Mouse (Mus musculus) mouse embryonic stem cell (cell line): ENCODE results near the gene Zfhx3.

Experiments used
- in situ Hi-C, 2 experiments: fragments of 300-500 bp; cut with MboI; formaldehyde crosslinking; loops; 1 replicate in 1 of 2; 3 replicates in 1 of 2; pipeline ENCODE4 v1.14.3; 2019 to 2020; ENCODE audit warnings: low sequenced_read_pairs in 2 of 2, low pct_unique_long_range_greater_than_20kb in 1 of 2, mixed read lengths in 1 of 2; ENCODE audit not compliant: unreplicated experiment in 1 of 2

The Zfhx3 gene

DNA sequence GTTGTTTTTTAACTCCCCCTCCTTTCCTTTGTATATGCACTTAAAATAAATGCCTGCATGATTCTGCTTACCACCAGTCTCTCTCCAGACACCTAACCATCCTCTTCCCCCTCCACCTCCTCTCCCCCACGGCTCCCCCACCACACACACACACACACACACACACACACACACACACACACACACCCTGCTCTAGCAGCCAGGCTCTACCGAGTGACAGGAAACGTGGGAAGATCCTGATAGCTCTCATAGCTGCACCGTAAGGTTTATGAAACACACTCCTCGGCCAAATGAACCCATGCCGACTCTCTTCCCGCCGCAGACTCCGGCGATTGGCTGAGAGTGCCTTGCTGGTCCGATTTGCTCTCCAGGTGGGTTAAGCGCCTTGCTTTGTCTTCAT is 339.5 kb downstream of the Zfhx3 start:
- in situ Hi-C loops = no loop called here

DNA sequence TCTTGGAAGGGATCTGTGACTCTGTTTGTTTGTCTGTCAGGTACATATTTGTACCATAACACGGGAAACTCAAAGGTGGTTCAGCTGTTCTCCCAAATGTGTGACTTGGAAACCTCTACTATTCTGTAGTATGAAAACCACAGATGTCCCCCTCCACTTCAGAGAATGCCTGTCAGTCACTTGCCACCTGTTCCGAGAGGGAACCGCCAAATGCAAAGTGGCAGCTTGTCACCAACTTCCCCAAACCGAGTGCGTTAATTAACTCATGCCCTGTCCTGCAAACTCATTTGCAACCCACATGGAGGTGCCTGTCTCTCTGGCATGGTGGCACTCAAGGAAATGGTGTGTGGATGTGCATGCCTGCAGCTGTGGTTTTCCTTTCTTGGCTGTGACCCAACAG is 343.7 kb downstream of the Zfhx3 start:
- in situ Hi-C loops = no loop called here

DNA sequence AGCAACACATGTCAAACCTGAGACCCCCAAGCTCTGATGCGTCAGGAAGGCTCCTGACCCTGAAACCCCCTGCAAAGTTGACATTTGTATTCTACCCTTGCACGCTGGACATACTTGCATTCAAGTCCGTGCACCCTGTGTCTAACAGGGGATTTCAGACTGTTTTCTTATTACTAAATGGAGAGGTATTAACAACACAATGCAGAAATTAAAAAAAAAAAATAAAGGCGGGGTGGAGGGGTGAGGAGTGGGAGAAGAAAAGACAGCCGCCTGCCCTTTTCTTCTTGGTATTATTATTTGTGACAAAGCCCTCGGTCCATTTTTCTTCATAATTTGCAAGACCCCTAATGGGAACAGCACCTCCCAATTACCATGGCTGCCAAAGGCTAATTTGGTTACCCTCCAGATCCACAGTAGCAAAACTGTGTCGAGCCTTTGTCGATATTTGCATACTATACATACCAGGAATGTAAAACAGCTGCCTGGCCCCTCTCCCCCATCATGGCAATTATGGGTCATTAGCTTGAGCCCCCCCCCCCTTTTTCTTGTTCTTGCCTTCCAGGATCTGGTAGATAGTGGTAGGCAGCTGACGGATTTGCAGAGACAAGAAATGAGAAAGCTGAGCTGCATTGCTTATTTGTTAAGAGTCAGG is 358.6 kb downstream of the Zfhx3 start:
- in situ Hi-C loops = no loop called here

DNA sequence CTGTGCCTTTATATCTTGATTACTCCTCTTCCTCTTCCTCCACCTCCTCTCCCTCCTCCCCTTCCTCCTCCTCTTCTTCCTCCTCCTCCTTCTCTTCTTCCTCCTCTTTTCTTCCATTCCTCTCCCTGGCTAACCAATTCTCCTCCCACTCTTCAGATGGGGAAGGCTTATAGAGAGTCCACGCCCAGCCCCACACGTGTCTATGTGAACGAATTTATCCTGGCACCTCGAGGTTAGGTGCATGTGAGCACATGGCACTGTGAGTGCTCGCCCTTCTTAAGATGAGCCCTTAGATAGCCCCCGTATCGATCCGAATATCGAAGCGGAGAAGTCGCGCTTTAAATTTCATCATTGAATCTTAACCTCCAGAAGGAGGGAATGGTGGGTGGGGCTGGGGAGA is 359.2 kb downstream of the Zfhx3 start:
- in situ Hi-C loops = no loop called here

DNA sequence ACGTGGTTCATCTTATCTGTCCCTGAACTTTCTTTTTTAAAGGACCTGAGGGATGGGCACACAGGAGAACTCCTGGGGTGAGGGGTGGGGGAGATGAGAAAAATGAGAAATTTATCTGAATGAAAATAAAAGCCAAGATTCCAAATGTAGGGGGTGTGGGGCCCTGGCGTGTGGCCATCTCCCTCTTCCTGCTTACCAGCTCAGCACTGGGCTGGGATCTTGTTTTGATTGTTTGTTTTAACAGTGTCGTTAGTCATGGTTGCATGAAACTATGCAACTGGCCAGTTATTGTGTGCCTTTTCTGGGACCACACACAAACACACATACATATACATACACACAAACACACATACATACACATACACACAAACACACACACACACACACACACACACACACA is 362.9 kb downstream of the Zfhx3 start:
- in situ Hi-C loops = no loop called here

DNA sequence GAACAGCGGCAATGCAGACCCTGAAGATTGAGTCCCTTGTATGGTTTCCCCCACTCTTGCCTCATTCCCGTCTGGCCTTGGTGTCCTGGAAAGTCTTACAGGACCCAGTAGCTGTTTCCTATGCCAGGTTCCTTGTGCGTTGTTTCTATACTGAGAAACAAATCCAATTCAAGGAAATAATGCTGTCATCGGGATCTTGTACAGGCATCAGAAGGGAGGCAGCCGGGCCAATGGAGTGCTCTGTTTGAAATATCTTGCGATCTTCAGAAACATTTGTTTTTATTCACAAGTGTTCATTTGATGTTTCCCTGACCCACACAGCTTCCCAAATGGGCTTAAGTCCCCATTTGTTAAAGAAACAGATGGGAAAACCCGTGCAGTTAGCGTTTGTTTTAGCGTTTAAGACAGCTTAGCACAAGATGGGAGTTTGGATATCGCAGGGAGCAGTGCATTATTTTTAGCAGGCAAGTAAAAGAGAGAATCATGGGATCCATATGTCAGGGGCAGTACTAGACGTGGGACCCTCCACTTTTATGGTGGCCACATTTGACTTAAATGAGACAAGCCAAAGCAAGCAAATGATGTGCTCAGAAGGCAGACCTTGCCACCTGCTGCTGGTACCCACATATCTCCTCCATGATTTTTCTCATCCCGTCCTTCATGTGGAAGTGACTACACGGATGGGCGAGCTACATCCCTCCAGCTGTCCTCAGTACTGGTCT is 367.2 kb downstream of the Zfhx3 start:
- in situ Hi-C loops = no loop called here

DNA sequence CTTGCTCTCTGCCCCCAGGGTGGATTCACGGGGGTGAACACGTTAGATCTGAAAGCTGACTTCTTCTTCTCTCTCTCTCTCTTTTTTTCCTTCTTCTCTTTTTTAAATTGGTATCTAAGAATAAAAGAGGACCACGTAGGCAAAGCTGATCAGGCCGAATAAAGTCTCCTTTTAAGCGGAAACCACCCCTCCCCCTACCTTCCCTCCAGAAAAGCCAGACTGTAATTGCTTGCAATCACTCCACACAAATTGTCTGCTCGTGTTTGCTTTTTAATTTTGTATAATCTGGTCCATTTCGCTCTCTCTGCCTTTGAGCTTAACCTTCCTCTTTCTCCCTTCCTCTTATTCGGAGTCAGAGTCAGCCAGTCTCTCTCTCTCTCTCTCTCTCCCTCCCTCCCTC is 372.6 kb downstream of the Zfhx3 start:
- in situ Hi-C loops = no loop called here

DNA sequence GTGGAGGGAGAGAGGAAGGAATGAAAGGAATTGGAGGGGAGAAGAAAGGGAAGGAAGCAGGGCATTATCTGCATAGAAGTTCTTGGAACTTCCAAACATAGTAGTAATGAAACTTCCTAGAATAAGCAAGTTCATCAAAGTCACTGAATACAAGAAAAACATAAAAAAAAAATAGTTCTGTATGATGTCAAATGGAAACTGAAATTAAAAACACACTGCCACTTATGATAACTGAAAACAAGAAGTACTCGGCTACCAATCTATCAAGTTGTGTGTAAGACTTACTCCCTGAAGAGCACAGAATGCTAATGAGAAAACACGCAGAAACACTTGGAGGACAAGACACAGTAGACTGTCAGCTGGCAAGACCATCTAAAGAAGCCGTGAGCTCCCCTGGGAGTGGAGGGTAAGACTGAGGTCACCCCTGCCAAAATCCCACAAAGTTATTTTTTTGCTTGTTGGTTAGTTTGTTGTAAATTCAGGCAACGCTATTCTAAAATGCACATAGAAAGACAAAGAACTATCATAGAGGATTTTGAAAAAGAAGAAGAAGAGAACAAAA is 375.2 kb downstream of the Zfhx3 start:
- in situ Hi-C loops = no loop called here

DNA sequence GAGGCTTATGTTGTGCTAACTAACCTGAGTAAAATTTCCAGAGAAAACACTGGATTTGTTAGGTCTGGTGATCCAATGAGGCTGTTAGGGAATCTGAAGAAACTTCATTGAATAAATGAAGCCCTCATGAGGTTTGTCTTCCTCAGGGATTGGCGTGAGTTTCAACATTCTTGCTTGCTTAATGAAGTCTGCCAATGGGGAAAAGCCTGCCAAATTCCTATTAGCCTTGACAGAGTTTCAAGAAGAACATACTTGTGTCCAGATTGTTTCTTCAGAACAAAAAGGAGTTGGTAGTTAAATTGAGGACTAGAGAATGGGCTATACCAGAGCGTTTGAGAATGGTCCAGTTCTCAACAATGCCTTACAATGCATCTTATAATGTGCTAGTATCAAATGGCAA is 385.3 kb downstream of the Zfhx3 start:
- in situ Hi-C loops = no loop called here

DNA sequence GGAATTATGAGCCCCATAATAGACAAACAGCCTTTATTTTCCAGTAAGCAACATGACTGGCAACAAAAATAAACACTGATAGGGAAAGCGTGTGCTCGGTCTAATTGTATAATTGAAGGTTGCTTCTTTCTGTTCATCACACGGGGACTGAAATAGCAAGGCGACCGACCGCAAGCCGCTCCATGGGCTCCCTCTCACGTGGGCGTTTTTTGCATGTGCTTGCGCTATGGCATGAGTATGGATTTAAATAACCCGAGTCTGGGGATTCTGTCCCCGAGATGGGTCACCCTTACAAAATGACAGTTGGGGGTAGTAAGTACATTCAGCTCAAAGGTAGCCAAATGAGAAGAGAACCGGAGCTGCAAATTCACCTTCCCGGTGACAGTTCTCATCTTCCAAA is 405.9 kb downstream of the Zfhx3 start:
- in situ Hi-C loops = no loop called here

DNA sequence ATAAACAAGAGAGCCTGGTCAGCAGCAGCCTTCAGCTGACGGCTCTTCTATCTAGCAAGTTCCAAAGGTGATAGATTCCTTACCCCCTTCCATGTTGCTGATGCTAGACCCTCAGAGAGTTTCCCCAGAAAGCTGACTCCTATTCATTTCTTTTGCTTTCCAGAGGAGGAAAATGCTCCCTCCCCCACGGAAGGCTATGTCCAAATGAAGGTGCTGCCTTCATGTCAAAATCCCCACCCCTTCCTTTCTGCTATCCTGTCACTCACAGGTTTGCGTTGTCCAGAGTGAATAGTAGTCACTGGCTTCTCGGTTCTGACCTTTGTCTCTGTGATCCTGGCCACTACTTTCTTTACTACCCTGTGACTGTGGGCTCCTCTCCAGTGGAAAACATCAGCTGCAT is 406.3 kb downstream of the Zfhx3 start:
- in situ Hi-C loops = no loop called here

DNA sequence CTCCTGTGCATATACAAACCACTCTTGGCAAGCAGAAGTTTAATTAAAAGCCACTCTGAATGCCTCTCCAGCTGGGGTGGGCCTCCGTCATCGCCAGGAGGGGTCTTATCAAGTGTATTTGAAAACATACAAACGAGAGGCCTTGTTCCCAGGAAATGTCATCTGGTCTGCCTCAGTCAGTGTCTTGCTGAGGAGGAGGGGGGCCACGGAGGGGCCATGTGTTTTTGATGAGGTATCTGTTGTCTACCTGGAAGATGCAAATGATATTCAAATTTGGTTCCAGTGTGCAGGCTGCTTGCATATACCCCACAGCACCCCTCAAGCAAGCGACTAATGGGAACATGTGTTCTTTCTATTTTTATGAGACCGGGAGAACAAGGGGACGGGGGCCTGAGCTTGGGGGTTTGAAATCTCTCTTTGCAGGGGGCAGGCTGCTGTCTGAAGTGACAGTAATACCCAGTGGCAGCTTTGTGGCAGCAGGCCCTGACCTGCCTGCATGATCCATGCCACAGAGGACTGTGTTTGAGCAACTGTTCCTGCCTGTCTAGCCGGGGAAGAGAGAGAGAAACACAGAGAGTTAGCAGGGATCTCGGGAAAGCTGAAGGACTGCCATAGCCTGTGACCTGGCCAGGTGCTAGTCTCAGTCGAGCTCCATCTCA is 412.8 kb downstream of the Zfhx3 start:
- in situ Hi-C loops = no loop called here

DNA sequence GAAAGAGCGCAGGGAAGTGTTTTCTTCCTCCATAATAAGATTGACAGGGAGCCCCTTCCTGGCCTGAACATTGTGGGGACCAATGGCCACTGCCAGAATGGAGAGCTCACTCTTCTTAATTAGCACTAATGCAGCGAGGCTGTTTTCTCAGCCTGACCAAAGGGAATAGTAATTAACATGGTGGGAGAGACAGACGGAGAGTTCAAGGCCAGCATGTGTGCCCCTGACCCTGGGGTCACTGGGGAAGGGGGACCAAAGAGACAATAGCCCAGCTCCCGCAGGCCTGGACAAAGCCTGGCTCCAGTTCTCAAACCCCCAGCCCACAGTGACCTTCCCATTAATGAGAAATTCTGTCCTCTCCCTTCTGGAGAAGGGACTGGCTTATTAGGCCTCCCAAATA is 419.0 kb downstream of the Zfhx3 start:
- in situ Hi-C loops = no loop called here

DNA sequence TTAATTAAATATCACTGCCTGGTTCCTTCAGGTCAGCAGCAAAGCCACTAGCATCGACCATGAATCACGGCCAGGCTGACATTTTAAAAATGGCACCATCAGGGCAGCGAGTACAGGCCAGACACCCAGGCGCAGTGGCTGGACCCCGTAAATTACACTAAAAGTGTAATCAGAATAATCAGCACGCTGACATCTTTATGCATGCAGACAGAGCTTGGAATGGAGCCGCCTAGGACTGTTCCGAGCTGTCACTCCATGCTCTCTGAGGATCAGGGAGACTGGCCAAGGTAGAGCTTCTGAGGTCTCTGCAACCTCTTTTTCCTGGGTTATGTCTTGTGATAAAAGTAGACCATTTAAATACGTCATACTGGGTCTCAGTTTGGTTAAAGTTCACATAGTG is 420.0 kb downstream of the Zfhx3 start:
- in situ Hi-C loops = no loop called here

DNA sequence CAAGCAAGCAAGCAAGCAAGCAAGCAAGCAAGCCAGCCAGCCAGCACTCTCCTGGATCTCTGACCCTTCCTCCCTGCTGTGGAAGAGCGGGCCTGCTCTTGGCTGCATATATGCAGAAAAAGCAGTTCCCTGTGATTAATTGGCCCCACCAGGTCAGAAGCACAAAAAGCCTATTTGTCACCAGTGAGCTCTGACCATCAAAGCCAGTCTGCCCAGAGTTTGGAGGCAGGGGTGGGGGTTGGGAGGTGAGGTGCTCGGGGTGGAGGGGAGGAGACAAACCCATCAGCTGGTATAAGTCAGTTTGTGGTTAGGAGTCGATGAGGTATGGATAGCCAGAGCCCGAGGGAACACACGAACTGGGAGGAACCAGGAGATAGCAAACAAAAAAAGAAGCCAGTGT is 421.0 kb downstream of the Zfhx3 start:
- in situ Hi-C loops = no loop called here

DNA sequence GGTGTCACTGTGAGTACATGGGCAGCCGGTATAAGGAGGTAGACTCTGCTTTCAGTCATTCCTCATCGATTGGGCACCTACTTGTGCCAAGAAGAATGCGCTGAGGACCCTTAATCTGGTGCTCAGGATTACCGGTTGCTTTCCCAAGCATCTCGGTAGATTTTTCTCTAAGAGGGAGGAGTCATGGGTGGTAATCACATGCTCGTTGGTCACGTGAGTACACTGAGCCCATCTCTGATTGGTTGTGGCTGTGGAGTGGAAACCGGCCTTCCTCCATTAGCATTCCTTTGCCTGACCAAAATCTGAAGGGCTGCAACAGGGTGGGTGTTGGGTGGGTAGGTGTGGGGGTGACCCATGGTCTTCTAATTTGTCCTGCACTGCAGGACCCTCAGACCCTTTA is 421.4 kb downstream of the Zfhx3 start:
- in situ Hi-C loops = no loop called here

DNA sequence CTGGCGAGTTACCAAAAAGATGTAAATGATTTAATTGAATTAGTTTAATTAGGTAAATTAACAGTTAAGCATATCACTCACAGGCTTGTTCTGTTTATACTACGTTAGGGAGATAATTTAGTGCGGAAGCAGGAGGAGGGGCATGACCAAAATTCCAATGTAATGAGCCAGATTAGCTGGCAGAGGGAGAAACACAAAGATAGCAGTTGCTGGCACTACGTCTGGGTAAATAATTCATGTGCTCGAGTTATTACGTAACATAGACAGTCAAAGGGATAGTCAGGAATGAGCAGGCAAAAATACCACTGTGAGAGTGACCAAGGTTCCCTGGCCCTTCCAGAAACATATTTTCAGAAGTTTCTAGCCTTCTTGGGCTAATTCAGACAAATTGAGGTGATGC is 426.6 kb downstream of the Zfhx3 start:
- in situ Hi-C loops = no loop called here

DNA sequence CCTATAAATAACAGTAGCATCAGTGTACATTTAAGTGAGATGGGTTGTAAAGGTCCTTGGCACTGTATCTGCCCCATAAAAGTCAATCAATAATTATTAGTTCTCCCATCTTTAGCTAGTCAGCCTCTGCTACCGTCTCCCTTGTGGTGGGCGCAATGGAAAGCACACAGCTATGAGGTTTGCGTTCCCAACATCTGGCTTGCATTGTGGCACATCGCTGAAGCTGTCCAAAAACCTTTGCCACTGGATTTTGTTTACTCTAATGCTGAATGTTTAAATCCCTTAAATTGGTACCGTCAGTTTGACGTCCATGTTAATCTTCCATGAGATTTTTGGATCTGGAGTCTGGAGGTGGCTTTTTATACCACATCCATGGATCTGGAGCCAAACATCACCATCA is 428.3 kb downstream of the Zfhx3 start:
- in situ Hi-C loops = no loop called here

DNA sequence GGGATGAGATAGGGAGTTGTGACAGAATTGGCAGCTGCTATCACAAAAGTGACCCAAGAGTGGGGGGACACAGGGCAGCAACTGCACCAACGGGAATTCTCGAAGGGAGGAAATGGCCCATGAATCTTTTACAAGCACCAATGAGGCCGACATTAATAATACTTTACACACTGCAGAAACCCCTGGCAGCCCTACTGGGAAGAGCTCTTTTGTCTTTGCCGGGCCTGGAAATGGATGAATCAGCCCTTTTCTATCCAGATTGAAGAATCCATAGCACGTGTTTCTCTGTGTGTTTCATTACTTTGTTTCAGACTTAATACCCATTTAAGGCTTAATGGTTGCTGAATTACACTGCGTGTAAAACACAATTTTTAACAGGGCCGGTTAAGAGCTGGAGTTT is 430.6 kb downstream of the Zfhx3 start:
- in situ Hi-C loops = no loop called here

DNA sequence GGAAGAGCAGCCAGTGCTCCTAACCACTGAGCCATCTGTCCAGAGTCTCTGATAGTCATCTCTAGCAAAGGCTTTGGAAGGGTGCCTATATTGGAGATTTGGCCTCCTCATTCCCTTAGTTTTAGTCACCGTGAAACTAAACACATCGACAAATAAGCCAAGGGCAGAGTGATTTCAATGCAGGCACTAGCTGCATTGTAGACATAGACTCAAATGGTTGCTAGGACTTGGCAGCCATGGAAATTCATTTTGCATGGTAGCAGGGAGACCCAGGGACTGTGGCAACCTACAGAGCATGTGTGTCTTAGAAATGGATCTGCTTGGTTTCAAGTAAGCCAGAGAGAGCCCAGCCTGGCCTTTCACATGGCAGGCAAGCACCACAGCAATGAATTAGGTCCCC is 435.6 kb downstream of the Zfhx3 start:
- in situ Hi-C loops = no loop called here
